ENCODE assay signal across 12 mouse cellular contexts in genomic region chr7:143067469-143067868, GRCm38 (mm10). TPM values are rescaled to one million over a fixed set of nuclear protein-coding genes. Genes with fewer than 3 reads are reported as not detected.
DNase-seq lines count a peak whose midpoint lies in the region; ATAC-seq and TF ChIP-seq lines count a peak whose summit lies in the region.
"Had no signal": no experiment of that assay in that cellular context is flagged by ENCODE, and none has a peak within 500 bp of the region (broad histone marks: within the 10 kb centered on the region; RNA-seq: fewer than 3 reads in every experiment).

No protein-coding gene starts in this region.

- H3K9ac ChIP-seq in heart, embryonic 15.5 days, result no peak overlapping the region
- no peak overlapping the region for H3K9ac ChIP-seq in embryonic facial prominence, embryonic 15.5 days
- H3K9ac ChIP-seq in midbrain, embryonic 15.5 days, result no peak overlapping the region
- H3K9ac ChIP-seq: forebrain, postnatal 0 days had no signal

- H3K36me3 ChIP-seq in heart, embryonic 15.5 days, result peaks cover 58% of the 10 kb centered on the region
- peaks cover 88% of the 10 kb centered on the region for H3K36me3 ChIP-seq in G1E (replicated peaks)
- peaks cover 61% of the 10 kb centered on the region for H3K36me3 ChIP-seq in embryonic facial prominence, embryonic 15.5 days
- peaks cover 24% of the 10 kb centered on the region; the same call in 1 of the 2 replicates for H3K36me3 ChIP-seq in midbrain, embryonic 15.5 days (replicated peaks)

- TF ChIP-seq CTCF in G1E (IDR thresholded peaks at IDR 0.05; ENCODE audit: low read depth, low read length), result no peak

- no peak for DNase-seq in heart, adult 18-20 months
- no peak for DNase-seq in G1E (ENCODE audit: low spot score)
- DNase-seq in left cerebral cortex, postnatal 10 days (ENCODE audit: extremely low spot score in 1 of 2, low spot score in 2 of 2), result no peak
- no peak for DNase-seq in adrenal gland, postnatal 10 days
- DNase-seq: forebrain, postnatal 0 days; lung, postnatal 10 days; right cerebral cortex, adult 18-20 months had no signal

- peaks cover 27% of the 10 kb centered on the region for H3K4me1 ChIP-seq in heart, embryonic 15.5 days (replicated peaks)
- peaks cover 78% of the 10 kb centered on the region for H3K4me1 ChIP-seq in G1E (ENCODE audit: insufficient read depth, low read depth, low read length)
- H3K4me1 ChIP-seq in embryonic facial prominence, embryonic 15.5 days, result peaks cover 28% of the 10 kb centered on the region
- peaks cover 27% of the 10 kb centered on the region for H3K4me1 ChIP-seq in midbrain, embryonic 15.5 days

- intact Hi-C loops in left cerebral cortex, postnatal 10 days (cut with DNase I), result no loop called here

- H3K4me3 ChIP-seq in heart, embryonic 15.5 days, result no peak overlapping the region
- H3K4me3 ChIP-seq in G1E (ENCODE audit: low read depth, low read length), result peak overlapping the region; percentile 31; the same call in 1 of the 2 replicates
- no peak overlapping the region for H3K4me3 ChIP-seq in embryonic facial prominence, embryonic 15.5 days (replicated peaks)
- no peak overlapping the region for H3K4me3 ChIP-seq in midbrain, embryonic 15.5 days

- no peaks in the 10 kb centered on the region for H3K9me3 ChIP-seq in heart, embryonic 15.5 days (replicated peaks)
- H3K9me3 ChIP-seq in G1E (replicated peaks), result no peaks in the 10 kb centered on the region
- no peaks in the 10 kb centered on the region for H3K9me3 ChIP-seq in embryonic facial prominence, embryonic 15.5 days (replicated peaks)
- no peaks in the 10 kb centered on the region for H3K9me3 ChIP-seq in midbrain, embryonic 15.5 days
- H3K9me3 ChIP-seq: limb, embryonic 13.5 days had no signal

- H3K27me3 ChIP-seq in heart, embryonic 15.5 days, result no peaks in the 10 kb centered on the region
- H3K27me3 ChIP-seq in G1E (ENCODE audit: insufficient read depth, low read length), result peaks cover 7% of the 10 kb centered on the region
- H3K27me3 ChIP-seq in embryonic facial prominence, embryonic 15.5 days, result no peaks in the 10 kb centered on the region
- no peaks in the 10 kb centered on the region for H3K27me3 ChIP-seq in midbrain, embryonic 15.5 days (replicated peaks)
- H3K27me3 ChIP-seq: limb, embryonic 13.5 days had no signal

- 77% methylated on average over 2 of the region's 2 CpGs for WGBS in heart, embryonic 15.5 days
- WGBS in embryonic facial prominence, embryonic 15.5 days, result 65% methylated on average over 2 of the region's 2 CpGs
- 69% methylated on average over 2 of the region's 2 CpGs for WGBS in midbrain, embryonic 15.5 days

- no peak for ATAC-seq in heart, embryonic 15.5 days (replicated peaks; ENCODE audit: insufficient number of reproducible peaks, insufficient read depth, low FRiP score, low read depth)
- no peak for ATAC-seq in G1E (ENCODE audit: extremely low read depth, insufficient number of reproducible peaks, low FRiP score, poor library complexity, severe bottlenecking)
- ATAC-seq in embryonic facial prominence, embryonic 15.5 days (ENCODE audit: insufficient number of reproducible peaks, low FRiP score, low TSS enrichment, low read depth), result no peak
- no peak for ATAC-seq in midbrain, embryonic 15.5 days (replicated peaks)
- ATAC-seq: forebrain, postnatal 0 days had no signal

- no peak overlapping the region for H3K4me2 ChIP-seq in heart, embryonic 15.5 days
- no peak overlapping the region for H3K4me2 ChIP-seq in embryonic facial prominence, embryonic 15.5 days (replicated peaks)
- peak overlapping the region; percentile 60; the same call in 1 of the 2 replicates for H3K4me2 ChIP-seq in midbrain, embryonic 15.5 days

- peak overlapping the region; percentile 92; the same call in 1 of the 2 replicates for H3K27ac ChIP-seq in heart, embryonic 15.5 days
- peak overlapping the region; percentile 91; the same call in 1 of the 2 replicates for H3K27ac ChIP-seq in embryonic facial prominence, embryonic 15.5 days (replicated peaks)
- H3K27ac ChIP-seq in midbrain, embryonic 15.5 days, result peak overlapping the region; percentile 93; the same call in 1 of the 2 replicates

RNA-seq across cellular contexts. Expression of gene Tssc4, which starts 1.6 kb away (rescaled TPM):
- polyA plus RNA-seq in heart, embryonic 15.5 days (2015; fragmentation: Nextera tagmentation; extraction: Ambion mirVana), result 45.7 and 66.2 TPM in 2 replicates
- 10 to 100 TPM; 13.1 to 14.9 TPM for total RNA-seq in heart, adult 18-20 months (2021)
- total RNA-seq in G1E (2014; fragmentation: Nextera tagmentation), result 13.4 and 18.8 TPM in 2 replicates
- 25.0 and 36.3 TPM in 2 replicates for total RNA-seq in G1E (2017)
- 207 and 271 TPM in 2 replicates for polyA plus RNA-seq in G1E (2012)
- 104 TPM in 2 replicates for polyA plus RNA-seq in embryonic facial prominence, embryonic 15.5 days (2015; fragmentation: Nextera tagmentation; extraction: Ambion mirVana)
- polyA plus RNA-seq in midbrain, embryonic 15.5 days (2015; fragmentation: Nextera tagmentation; extraction: Ambion mirVana), result 103 and 114 TPM in 2 replicates
- total RNA-seq in left cerebral cortex, postnatal 10 days (2021), result 10 to 100 TPM; 43.9 to 45.2 TPM
- total RNA-seq in adrenal gland, postnatal 10 days (2021), result 10 to 100 TPM; 26.9 to 31.2 TPM

RNA-seq across cellular contexts. Expression of gene Cd81, which starts 14.9 kb away (rescaled TPM):
- 780 and 813 TPM in 2 replicates for polyA plus RNA-seq in heart, embryonic 15.5 days (2015; fragmentation: Nextera tagmentation; extraction: Ambion mirVana)
- total RNA-seq in heart, adult 18-20 months (2021), result 100 to 1,000 TPM; 410 to 413 TPM
- total RNA-seq in G1E (2014; fragmentation: Nextera tagmentation) (166 and 192 TPM in 2 replicates), G1E (2017) (185 and 191 TPM in 2 replicates)
- polyA plus RNA-seq in G1E (2012), result 152 and 187 TPM in 2 replicates
- 576 and 606 TPM in 2 replicates for polyA plus RNA-seq in embryonic facial prominence, embryonic 15.5 days (2015; fragmentation: Nextera tagmentation; extraction: Ambion mirVana)
- 374 and 398 TPM in 2 replicates for polyA plus RNA-seq in midbrain, embryonic 15.5 days (2015; fragmentation: Nextera tagmentation; extraction: Ambion mirVana)
- 100 to 1,000 TPM; 344 to 359 TPM for total RNA-seq in left cerebral cortex, postnatal 10 days (2021)
- 100 to 1,000 TPM; 499 to 511 TPM for total RNA-seq in adrenal gland, postnatal 10 days (2021)

RNA-seq across cellular contexts. Expression of gene Trpm5, which starts 27.0 kb away (rescaled TPM):
- 3.8 and 4.7 TPM in 2 replicates for polyA plus RNA-seq in heart, embryonic 15.5 days (2015; fragmentation: Nextera tagmentation; extraction: Ambion mirVana)
- total RNA-seq in heart, adult 18-20 months (2021), result under 1 TPM in 1 of 2 experiments, not detected in 1; 0.10 TPM
- total RNA-seq in G1E (2014; fragmentation: Nextera tagmentation) (not detected in 2 replicates), G1E (2017) (0.12 and 0.33 TPM in 2 replicates)
- polyA plus RNA-seq in G1E (2012), result not detected in 2 replicates
- polyA plus RNA-seq in embryonic facial prominence, embryonic 15.5 days (2015; fragmentation: Nextera tagmentation; extraction: Ambion mirVana), result 12.0 and 12.5 TPM in 2 replicates
- polyA plus RNA-seq in midbrain, embryonic 15.5 days (2015; fragmentation: Nextera tagmentation; extraction: Ambion mirVana), result 1.3 and 1.6 TPM in 2 replicates
- total RNA-seq in left cerebral cortex, postnatal 10 days (2021), result under 1 TPM; 0.21 to 0.26 TPM
- 1 to 10 TPM in 1 of 2 experiments, under 1 TPM in 1; 0.99 to 1.0 TPM for total RNA-seq in adrenal gland, postnatal 10 days (2021)
- total RNA-seq: layer of hippocampus, adult 2 months had no signal

RNA-seq across cellular contexts. Expression of gene Kcnq1, which starts 38.7 kb away (rescaled TPM):
- 25.8 and 27.5 TPM in 2 replicates for polyA plus RNA-seq in heart, embryonic 15.5 days (2015; fragmentation: Nextera tagmentation; extraction: Ambion mirVana)
- 10 to 100 TPM; 33.8 to 36.4 TPM for total RNA-seq in heart, adult 18-20 months (2021)
- not detected in 2 replicates for total RNA-seq in G1E (2014; fragmentation: Nextera tagmentation)
- 0.12 TPM in 1 of 2 replicates, not detected in the other for total RNA-seq in G1E (2017)
- not detected in 2 replicates for polyA plus RNA-seq in G1E (2012)
- 1.2 and 1.4 TPM in 2 replicates for polyA plus RNA-seq in embryonic facial prominence, embryonic 15.5 days (2015; fragmentation: Nextera tagmentation; extraction: Ambion mirVana)
- polyA plus RNA-seq in midbrain, embryonic 15.5 days (2015; fragmentation: Nextera tagmentation; extraction: Ambion mirVana), result 1.3 and 1.8 TPM in 2 replicates
- 1 to 10 TPM; 1.4 to 2.1 TPM for total RNA-seq in left cerebral cortex, postnatal 10 days (2021)
- total RNA-seq in adrenal gland, postnatal 10 days (2021), result 1 to 10 TPM; 4.4 to 5.0 TPM
